Mouse (Mus musculus) ZHBTc4 (cell line): ENCODE results near the gene Olfr736.

Source experiments
- DNase-seq: peaks from one replicate; pipeline ENCODE4 v3.0.0-alpha.2; 2011; ENCODE audit warnings: low read depth, low spot score

The Olfr736 gene

DNA sequence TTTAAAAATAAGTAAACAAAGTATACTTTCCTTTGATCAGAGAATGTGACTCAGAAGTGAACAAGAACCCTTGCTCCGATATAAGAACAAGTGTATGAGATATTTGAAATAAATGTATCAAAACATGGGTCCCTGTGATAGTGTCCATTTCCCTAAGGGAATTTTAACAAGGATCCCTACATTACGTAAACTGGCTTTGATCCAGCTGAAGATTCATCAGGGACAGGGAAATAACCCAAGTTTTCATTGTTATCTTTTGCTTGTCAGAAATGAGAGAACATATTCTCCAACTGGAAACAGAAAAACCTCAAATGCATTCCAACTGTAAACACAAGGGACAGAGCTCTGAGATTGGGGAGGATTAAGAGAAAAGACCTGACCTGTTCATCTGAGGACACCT lies at the start of gene Olfr736:
Olfr736 (plus strand) TSS at position 301 of the 400 bp plus-strand sequence.
- no peak for DNase-seq

DNA sequence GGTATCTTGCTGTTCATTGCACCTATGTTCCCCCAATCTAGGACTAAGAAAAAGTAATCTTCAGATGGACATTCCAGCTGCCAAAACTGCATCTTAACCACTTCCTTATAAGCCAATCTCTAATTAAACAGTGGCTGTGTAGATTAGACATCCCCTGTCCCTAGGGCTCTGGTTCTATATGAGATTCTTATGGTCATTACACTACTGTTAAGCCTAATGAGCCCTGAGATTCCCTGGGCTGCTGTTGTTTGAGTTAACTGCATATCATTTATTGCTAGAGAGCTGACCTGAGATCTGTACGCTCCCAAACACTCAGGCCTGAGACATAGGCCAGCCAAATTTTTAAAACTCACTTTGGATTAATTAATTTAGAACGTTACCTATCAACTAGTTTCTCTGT lies 32.2 kb upstream of the Olfr736 start, which contains the start of gene Olfr735:
Olfr735 (minus strand) TSS at position 77 of the 400 bp plus-strand sequence.
- no peak for DNase-seq

DNA sequence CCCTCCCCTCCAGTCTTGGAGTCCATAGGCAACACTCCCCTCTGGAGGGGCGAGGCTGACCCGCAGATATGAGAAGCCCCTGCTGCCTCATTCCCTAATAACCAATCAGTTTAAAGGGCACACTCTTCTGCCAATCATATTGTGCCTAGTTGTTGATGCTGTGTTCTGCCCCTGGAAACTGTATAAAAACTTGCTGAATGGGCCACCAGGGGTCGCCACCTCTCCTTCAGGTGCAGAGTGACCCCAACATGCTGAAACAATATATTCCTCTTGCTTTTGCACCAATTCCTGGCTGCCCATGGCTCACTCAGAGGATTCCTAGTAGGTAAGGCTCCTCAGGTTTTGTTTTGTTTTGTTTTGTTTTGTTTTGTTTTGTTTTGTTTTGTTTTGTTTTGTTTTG lies 28.5 kb upstream of the Olfr736 start:
- peak; percentile 73 for DNase-seq

DNA sequence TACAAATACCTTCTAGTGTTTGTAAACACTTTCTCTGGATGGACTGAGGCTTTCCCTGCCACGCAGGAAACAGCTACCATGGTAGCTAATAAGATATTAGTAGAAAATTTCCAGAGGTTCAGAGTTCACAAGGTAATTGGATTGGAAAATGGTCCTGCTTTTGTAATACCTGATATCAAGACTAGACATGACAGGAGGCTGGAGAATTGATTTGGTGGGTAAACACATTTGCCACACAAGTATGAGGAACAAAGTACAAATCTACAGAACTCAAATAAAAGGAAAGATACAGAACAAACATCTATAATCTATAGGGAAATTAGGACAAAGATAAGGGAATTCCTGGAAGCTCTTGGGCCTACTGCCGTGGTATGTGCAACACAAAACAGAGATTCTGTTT lies 24.2 kb upstream of the Olfr736 start:
- DNase-seq: no peak

DNA sequence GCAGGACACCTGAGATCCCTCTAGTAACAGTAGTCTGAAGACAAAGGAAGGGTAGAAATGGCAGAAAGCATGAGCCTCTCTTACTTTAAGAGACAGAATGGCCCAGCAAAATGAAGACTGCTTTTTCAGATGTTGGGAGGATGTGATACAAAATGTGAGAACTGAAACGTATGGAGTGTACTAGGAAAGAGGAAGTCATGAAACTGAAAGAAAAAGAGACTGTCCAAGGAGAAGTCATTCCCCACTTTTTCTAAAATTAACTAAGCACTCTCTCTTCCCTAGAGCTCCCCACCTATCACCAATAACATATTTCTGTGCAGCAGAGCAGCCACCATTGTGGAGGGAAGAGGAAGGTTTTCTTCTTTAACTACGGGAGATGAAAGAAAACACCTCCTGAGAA lies 23.4 kb upstream of the Olfr736 start, which contains the start of gene Tlr11:
Tlr11 (plus strand) TSS at position 322 of the 400 bp plus-strand sequence.
- DNase-seq: no peak

DNA sequence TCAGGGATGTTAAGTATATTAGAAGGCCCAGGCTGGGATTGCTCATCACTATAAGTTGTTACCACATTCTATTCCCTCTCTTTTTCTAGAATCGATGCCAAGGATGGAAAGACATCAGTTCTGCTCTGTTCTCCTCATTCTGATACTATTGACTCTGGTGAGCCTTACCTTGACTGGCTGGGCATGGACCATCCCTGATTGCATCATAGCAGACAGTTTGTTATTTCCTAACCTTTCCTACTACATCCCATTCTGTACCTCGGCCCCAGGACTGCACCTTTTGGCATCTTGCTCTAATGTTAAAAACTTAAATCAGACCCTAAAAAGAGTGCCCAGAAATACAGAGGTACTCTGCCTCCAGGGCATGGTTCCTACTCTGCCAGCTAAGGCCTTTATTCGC lies 20.5 kb upstream of the Olfr736 start:
- DNase-seq: no peak

DNA sequence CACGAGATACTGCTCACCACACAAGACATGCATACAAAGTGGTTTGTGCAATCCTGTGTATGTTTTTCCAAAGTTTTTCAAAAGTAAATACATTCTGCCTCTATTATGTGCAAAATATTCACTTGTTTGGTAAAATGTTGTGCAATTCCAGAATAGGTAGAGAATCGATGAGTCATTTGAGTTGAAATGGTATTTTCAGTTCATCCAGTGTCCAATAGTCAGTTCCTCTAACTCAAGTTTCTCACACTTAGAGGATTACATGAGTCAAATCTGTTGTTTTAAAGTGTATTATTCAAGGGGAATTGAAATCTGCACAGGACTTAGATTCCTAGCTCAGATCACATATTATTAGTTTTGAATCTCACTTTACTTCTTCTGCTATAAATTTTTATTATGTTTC lies 17.4 kb upstream of the Olfr736 start:
- DNase-seq: no peak

DNA sequence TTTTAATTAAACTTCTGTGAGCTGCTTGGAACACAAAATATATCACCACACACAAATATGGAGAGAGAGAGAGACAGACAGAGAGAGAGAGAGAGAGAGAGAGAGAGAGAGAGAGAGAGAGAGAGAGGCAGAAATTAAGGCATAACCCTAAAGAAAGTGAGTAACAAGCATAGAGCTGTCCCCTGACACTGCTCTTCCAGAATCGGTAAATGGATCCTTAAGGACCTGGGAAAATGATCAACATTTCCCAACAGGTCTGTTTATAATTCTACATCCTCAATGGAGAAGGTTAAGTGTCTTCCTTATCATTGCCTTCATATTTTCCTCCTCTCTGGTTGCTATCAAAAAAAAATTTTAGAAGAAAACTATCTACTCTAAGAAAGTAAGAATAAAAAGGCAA lies 26.3 kb downstream of the Olfr736 start, which contains the start of gene Olfr738:
Olfr738 (plus strand) TSS at position 301 of the 400 bp plus-strand sequence.
- no peak for DNase-seq

DNA sequence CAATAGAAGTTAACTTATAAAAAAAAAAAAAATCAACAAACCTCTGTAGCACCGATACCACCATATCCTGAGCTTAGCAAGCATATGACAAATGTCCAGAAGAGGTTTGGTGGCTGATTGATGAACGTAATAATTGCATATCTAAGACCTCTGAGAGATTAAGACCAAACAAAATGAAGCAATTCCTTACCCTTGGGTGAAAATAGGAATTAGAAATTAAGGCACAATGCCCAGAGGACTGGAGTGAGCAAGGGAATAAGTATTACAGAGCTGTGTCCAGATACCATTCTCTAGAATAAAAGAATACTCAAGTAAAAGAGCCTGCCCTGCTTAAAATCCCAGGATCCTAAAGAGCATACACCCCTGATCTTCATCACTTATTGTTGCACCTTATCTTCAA lies 37.4 kb downstream of the Olfr736 start, which contains the start of gene Olfr739:
Olfr739 (plus strand) TSS at position 301 of the 400 bp plus-strand sequence.
- no peak for DNase-seq
